Mouse (Mus musculus): ENCODE results near the gene Ampd3.

DNA sequence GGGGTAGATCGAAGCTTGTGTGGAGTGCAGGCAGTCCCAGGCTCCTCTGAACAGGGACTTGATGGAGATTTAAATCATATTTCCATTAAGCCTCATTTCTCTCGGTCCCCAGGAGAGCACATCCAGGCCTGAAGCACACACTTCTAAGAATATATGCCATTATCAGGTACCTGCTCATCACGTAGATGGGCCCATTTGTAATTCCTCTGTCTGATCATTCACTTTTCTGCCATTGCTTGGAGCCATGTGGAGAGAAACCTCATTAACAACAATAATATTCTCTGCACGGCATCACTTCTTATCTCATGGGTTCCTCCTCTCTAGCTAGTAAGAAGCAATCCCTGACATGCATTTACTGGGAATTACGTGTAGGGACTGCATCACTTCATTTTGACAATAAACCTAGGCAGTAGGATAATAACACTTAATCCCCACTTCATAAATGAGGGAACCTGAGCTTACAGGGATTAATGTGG is 21.9 kb upstream of the Ampd3 start:
- no peak for TF ChIP-seq GATA2 (IDR thresholded peaks at IDR 0.05; ENCODE audit: borderline replicate concordance, low read depth, low read length)
- TF ChIP-seq CTCF (IDR thresholded peaks at IDR 0.05; ENCODE audit: low read depth, low read length) = no peak
- TF ChIP-seq TAL1 (conservative IDR thresholded peaks at IDR 0.05; ENCODE audit: low read depth, low read length) = no peak
- no peak for TF ChIP-seq GATA1 (IDR thresholded peaks at IDR 0.05; ENCODE audit: borderline replicate concordance, low read length)

Measured in G1E (cell line).